Mouse (Mus musculus) brain, embryonic 14.5 days (tissue): ENCODE results near the gene Gm4131. TPM values are rescaled to one million over a fixed set of nuclear protein-coding genes. Genes with fewer than 3 reads are reported as not detected.
A peak's percentile ranks its signal among the peaks of the same experiment; 100 is the strongest.

Source experiments
- DNase-seq: peaks from one replicate; pipeline ENCODE4 v3.0.0-alpha.2; 2011; ENCODE audit warnings: low read depth
- CTCF ChIP-seq: fragments of 200-500 bp; IDR thresholded peaks from 2 replicates; pipeline ENCODE4 v1.5.1; 2012; ENCODE audit warnings: inconsistent platforms, mild to moderate bottlenecking, moderate library complexity, borderline replicate concordance; ENCODE audit not compliant: insufficient read depth, insufficient read length; ENCODE audit errors: extremely low read depth
- POLR2A ChIP-seq: fragments of 200-500 bp; IDR thresholded peaks from 2 replicates; pipeline ENCODE4 v1.6.1; 2012; ENCODE audit warnings: mild to moderate bottlenecking, inconsistent platforms, borderline replicate concordance; ENCODE audit not compliant: poor library complexity, insufficient read depth, insufficient read length, severe bottlenecking; ENCODE audit errors: extremely low read depth
- polyA plus RNA-seq: library from polyadenylated mRNA; depleted of rRNA; stranded (reverse); fragments of >200 nt; gene quantifications from 2 replicates; pipeline ENCODE4 v1.2.3, GENCODE M21; 2012

The Gm4131 gene
- polyA plus RNA-seq, 1 experiment: not detected

GRCm38 (mm10) chr14:62570299-62570698, 3.6 kb upstream of the Gm4131 start:
- DNase-seq: no peak
- TF ChIP-seq POLR2A: no peak
- no peak for TF ChIP-seq CTCF

- no peak for TF ChIP-seq CTCF
- TF ChIP-seq POLR2A: no peak
- DNase-seq: no peak
These were observed 2.7 kb upstream of the Gm4131 start for GRCm38 (mm10) chr14:62569463-62569862.

- peak; percentile 68 for DNase-seq
- TF ChIP-seq CTCF (no peak), POLR2A (no peak)
These were observed 3.0 kb downstream of the Gm4131 start for GRCm38 (mm10) chr14:62563679-62564078.

- DNase-seq: peak; percentile 93
- TF ChIP-seq CTCF (no peak), POLR2A (no peak)
These were observed 4.6 kb downstream of the Gm4131 start for GRCm38 (mm10) chr14:62561875-62562748.

- no peak for TF ChIP-seq CTCF
- TF ChIP-seq POLR2A: no peak
- no peak for DNase-seq
These were observed 9.6 kb downstream of the Gm4131 start for GRCm38 (mm10) chr14:62557111-62557510.

- DNase-seq: peak; percentile 84
- TF ChIP-seq POLR2A: no peak
These were observed 10.6 kb downstream of the Gm4131 start for GRCm38 (mm10) chr14:62555840-62556810.

GRCm38 (mm10) chr14:62555309-62555829, 11.4 kb downstream of the Gm4131 start, which contains the start of gene Fam124a:
Gene Fam124a, plus strand, starts transcription at chr14:62555737.
- DNase-seq: peak; percentile 95
- TF ChIP-seq CTCF (peak; percentile 52), POLR2A (peak; percentile 84)

- no peak for TF ChIP-seq CTCF
- TF ChIP-seq POLR2A: no peak
- DNase-seq: no peak
These were observed 12.9 kb downstream of the Gm4131 start for GRCm38 (mm10) chr14:62553786-62554185.

GRCm38 (mm10) chr14:62552771-62553170, 13.9 kb downstream of the Gm4131 start:
- no peak for DNase-seq
- TF ChIP-seq CTCF (no peak), POLR2A (no peak)

- no peak for TF ChIP-seq CTCF
- TF ChIP-seq POLR2A: no peak
- DNase-seq: no peak
These were observed 16.6 kb downstream of the Gm4131 start for GRCm38 (mm10) chr14:62550121-62550520.

- no peak for TF ChIP-seq POLR2A
- TF ChIP-seq CTCF: no peak
- DNase-seq: peak; percentile 43
These were observed 20.0 kb downstream of the Gm4131 start for GRCm38 (mm10) chr14:62546746-62547145.

GRCm38 (mm10) chr14:62546296-62546695, 20.4 kb downstream of the Gm4131 start:
- DNase-seq: no peak
- no peak for TF ChIP-seq CTCF
- TF ChIP-seq POLR2A: no peak

- no peak for TF ChIP-seq POLR2A
- TF ChIP-seq CTCF: no peak
- DNase-seq: no peak
These were observed 25.0 kb downstream of the Gm4131 start for GRCm38 (mm10) chr14:62541751-62542150.
